Mouse (Mus musculus) liver, embryonic 12.5 days (tissue): Measurements from ENCODE around the gene Mdk. TPM values are rescaled to one million over a fixed set of nuclear protein-coding genes. Genes with fewer than 3 reads are reported as not detected.

Experiments used
- ATAC-seq: fragments of 200-750 bp; cut with Nextera tagmentation; 2 replicates; pipeline ENCODE4 v1.8.0; 2017; ENCODE audit warnings: moderate number of reproducible peaks, mild to moderate bottlenecking, moderate library complexity
- H3K27ac ChIP-seq: fragments of 300-500 bp; sonication (generic); 2 replicates; pipeline ENCODE4 v1.5.1; 2016; ENCODE audit warnings: mild to moderate bottlenecking
- H3K27me3 ChIP-seq: fragments of 300-500 bp; sonication (generic); replicated peaks from 2 replicates; pipeline ENCODE4 v1.6.1; 2016; ENCODE audit warnings: mild to moderate bottlenecking, moderate library complexity
- H3K36me3 ChIP-seq: fragments of 300-500 bp; sonication (generic); 2 replicates; pipeline ENCODE4 v1.6.1; 2016; ENCODE audit warnings: mild to moderate bottlenecking, moderate library complexity
- H3K4me1 ChIP-seq: fragments of 300-500 bp; sonication (generic); 2 replicates; pipeline ENCODE4 v1.6.1; 2016
- H3K4me2 ChIP-seq: fragments of 300-500 bp; sonication (generic); 2 replicates; pipeline ENCODE4 v1.6.1; 2016; ENCODE audit warnings: mild to moderate bottlenecking, moderate library complexity
- H3K4me3 ChIP-seq: fragments of 300-500 bp; sonication (generic); 2 replicates; pipeline ENCODE4 v1.5.1; 2016; ENCODE audit warnings: mild to moderate bottlenecking, moderate library complexity
- H3K9ac ChIP-seq: fragments of 300-500 bp; sonication (generic); 2 replicates; pipeline ENCODE4 v1.6.1; 2016; ENCODE audit warnings: mild to moderate bottlenecking, moderate library complexity
- H3K9me3 ChIP-seq: fragments of 300-500 bp; sonication (generic); replicated peaks from 2 replicates; pipeline ENCODE4 v1.6.1; 2016; ENCODE audit warnings: mild to moderate bottlenecking, moderate library complexity
- WGBS: fragments of 180-500 bp; shearing (Covaris S2); methylation state at CpG from one replicate; pipeline ENCODE4 v1.1.7; 2016; ENCODE audit not compliant: insufficient replicate concordance; 5-methylcytosine and 5-hydroxymethylcytosine counted together
- polyA plus RNA-seq: library from polyadenylated mRNA; unstranded; fragments of >200 nt; fragmentation: Nextera tagmentation; extraction: Ambion mirVana; gene quantifications from 2 replicates; pipeline ENCODE4 v1.2.1, GENCODE M21; 2016

Gene Mdk
- polyA plus RNA-seq, 1 experiment from 2014 or later = 140 TPM

GRCm38 (mm10) chr2:91955875-91956274 is 23.8 kb upstream of the Mdk start:
- Histone ChIP-seq H3K9ac (peak overlapping the region; percentile 43; the same call in 1 of the 2 replicates), H3K4me2 (no peak overlapping the region), H3K4me1 (peaks cover 98% of the 10 kb centered on the region), H3K9me3 (no peaks in the 10 kb centered on the region), H3K27ac (peak overlapping the region; percentile 57), H3K27me3 (no peaks in the 10 kb centered on the region), H3K36me3 (peaks cover 22% of the 10 kb centered on the region), H3K4me3 (no peak overlapping the region)
- WGBS = 73% methylated on average over 6 of the region's 6 CpGs
- ATAC-seq = no peak

GRCm38 (mm10) chr2:91955121-91955591 is 23.1 kb upstream of the Mdk start:
- Histone ChIP-seq H3K4me1 (peaks cover 98% of the 10 kb centered on the region), H3K4me2 (no peak overlapping the region), H3K4me3 (no peak overlapping the region), H3K9ac (no peak overlapping the region), H3K9me3 (no peaks in the 10 kb centered on the region), H3K36me3 (peaks cover 16% of the 10 kb centered on the region), H3K27ac (peak overlapping the region; percentile 57), H3K27me3 (no peaks in the 10 kb centered on the region)
- ATAC-seq = no peak
- WGBS = 90% methylated on average over 4 of the region's 4 CpGs

GRCm38 (mm10) chr2:91953825-91954224 is 21.7 kb upstream of the Mdk start:
- WGBS = 42% methylated on average over 5 of the region's 5 CpGs
- Histone ChIP-seq H3K36me3 (peaks cover 3% of the 10 kb centered on the region; the same call in 1 of the 2 replicates), H3K4me2 (no peak overlapping the region), H3K27ac (peak overlapping the region; percentile 61), H3K9ac (peak overlapping the region; percentile 4; the same call in 1 of the 2 replicates), H3K27me3 (no peaks in the 10 kb centered on the region), H3K4me1 (peaks cover 98% of the 10 kb centered on the region), H3K9me3 (no peaks in the 10 kb centered on the region), H3K4me3 (no peak overlapping the region)
- no peak for ATAC-seq

- Histone ChIP-seq H3K27ac (peak overlapping the region; percentile 94), H3K4me2 (peak overlapping the region; percentile 85), H3K36me3 (peaks cover 12% of the 10 kb centered on the region), H3K9ac (peak overlapping the region; percentile 88), H3K4me1 (peaks cover 98% of the 10 kb centered on the region), H3K27me3 (no peaks in the 10 kb centered on the region), H3K4me3 (peak overlapping the region; percentile 63), H3K9me3 (no peaks in the 10 kb centered on the region)
- 7% methylated on average over 15 of the region's 15 CpGs for WGBS
- peak; percentile 75 for ATAC-seq
Measured at GRCm38 (mm10) chr2:91950275-91951085, 18.4 kb upstream of the Mdk start.

GRCm38 (mm10) chr2:91949411-91950274 is 17.5 kb upstream of the Mdk start:
- Histone ChIP-seq H3K4me2 (peak overlapping the region; percentile 85), H3K4me3 (peak overlapping the region; percentile 63), H3K4me1 (peaks cover 98% of the 10 kb centered on the region), H3K27me3 (no peaks in the 10 kb centered on the region), H3K9me3 (no peaks in the 10 kb centered on the region), H3K27ac (peak overlapping the region; percentile 94), H3K9ac (peak overlapping the region; percentile 88), H3K36me3 (peaks cover 20% of the 10 kb centered on the region)
- 14% methylated on average over 17 of the region's 17 CpGs for WGBS
- peak; percentile 83 for ATAC-seq

- peak; percentile 42; the same call in 1 of the 2 replicates for ATAC-seq
- Histone ChIP-seq H3K4me1 (peaks cover 98% of the 10 kb centered on the region), H3K27ac (peak overlapping the region; percentile 94), H3K9me3 (no peaks in the 10 kb centered on the region), H3K9ac (peak overlapping the region; percentile 88), H3K27me3 (no peaks in the 10 kb centered on the region), H3K4me2 (peak overlapping the region; percentile 85), H3K36me3 (peaks cover 24% of the 10 kb centered on the region), H3K4me3 (peak overlapping the region; percentile 63)
- WGBS = 22% methylated on average over 3 of the region's 3 CpGs
Measured at GRCm38 (mm10) chr2:91948792-91949241, 16.7 kb upstream of the Mdk start.

- peak overlapping the region; percentile 85 for H3K4me2 ChIP-seq
- H3K9ac ChIP-seq = peak overlapping the region; percentile 88
- ATAC-seq = peak; percentile 55
- H3K27ac ChIP-seq = peak overlapping the region; percentile 94
- no peaks in the 10 kb centered on the region for H3K27me3 ChIP-seq
- H3K4me1 ChIP-seq = peaks cover 95% of the 10 kb centered on the region
- WGBS = 2% methylated on average over 6 of the region's 6 CpGs
- H3K4me3 ChIP-seq = peak overlapping the region; percentile 63
- no peaks in the 10 kb centered on the region for H3K9me3 ChIP-seq
- H3K36me3 ChIP-seq = peaks cover 31% of the 10 kb centered on the region
Measured at GRCm38 (mm10) chr2:91948151-91948509, 16.0 kb upstream of the Mdk start.

- H3K27me3 ChIP-seq = no peaks in the 10 kb centered on the region
- WGBS = 20% methylated on average over 11 of the region's 11 CpGs
- H3K4me2 ChIP-seq = peak overlapping the region; percentile 85
- peak; percentile 60 for ATAC-seq
- H3K4me3 ChIP-seq = peak overlapping the region; percentile 63
- peaks cover 91% of the 10 kb centered on the region for H3K4me1 ChIP-seq
- H3K9ac ChIP-seq = peak overlapping the region; percentile 88
- H3K9me3 ChIP-seq = no peaks in the 10 kb centered on the region
- peak overlapping the region; percentile 94 for H3K27ac ChIP-seq
- peaks cover 36% of the 10 kb centered on the region for H3K36me3 ChIP-seq
Measured at GRCm38 (mm10) chr2:91947397-91948150, 15.5 kb upstream of the Mdk start.

GRCm38 (mm10) chr2:91946836-91947235 is 14.7 kb upstream of the Mdk start:
- Histone ChIP-seq H3K27ac (peak overlapping the region; percentile 94), H3K4me1 (peaks cover 83% of the 10 kb centered on the region), H3K4me2 (peak overlapping the region; percentile 85), H3K9ac (peak overlapping the region; percentile 88), H3K36me3 (peaks cover 44% of the 10 kb centered on the region), H3K4me3 (peak overlapping the region; percentile 63), H3K9me3 (no peaks in the 10 kb centered on the region), H3K27me3 (no peaks in the 10 kb centered on the region)
- 26% methylated on average over 6 of the region's 6 CpGs for WGBS
- peak; percentile 17; the same call in 1 of the 2 replicates for ATAC-seq

GRCm38 (mm10) chr2:91945483-91945882 is 13.4 kb upstream of the Mdk start, which contains the start of gene Gm9821:
Gene Gm9821, plus strand, starts transcription at chr2:91945703.
- H3K36me3 ChIP-seq = peaks cover 56% of the 10 kb centered on the region
- ATAC-seq = no peak
- 89% methylated on average over 18 of the region's 18 CpGs for WGBS
- peak within 1 kb of the TSS; percentile 94 for H3K27ac ChIP-seq
- no peaks in the 10 kb centered on the region for H3K9me3 ChIP-seq
- H3K4me1 ChIP-seq = peaks cover 70% of the 10 kb centered on the region
- H3K27me3 ChIP-seq = no peaks in the 10 kb centered on the region
- peak within 1 kb of the TSS; percentile 63; the same call in 1 of the 2 replicates for H3K4me3 ChIP-seq
- peak within 1 kb of the TSS; percentile 88 for H3K9ac ChIP-seq
- peak within 1 kb of the TSS; percentile 85 for H3K4me2 ChIP-seq
